Mouse (Mus musculus) liver, embryonic 15.5 days (tissue): ENCODE results near the gene Ggn. TPM values are rescaled to one million over a fixed set of nuclear protein-coding genes. Genes with fewer than 3 reads are reported as not detected.
"Not testable (repeated sequence)": the region's sequence is repeated elsewhere in the genome, so short reads cannot be mapped to it uniquely, and the experiment has no call there.

Experiments used
- ATAC-seq: fragments of 200-750 bp; cut with Nextera tagmentation; 2 replicates; pipeline ENCODE4 v1.8.0; 2017; ENCODE audit warnings: moderate number of reproducible peaks, mild to moderate bottlenecking, moderate library complexity; ENCODE audit not compliant: insufficient read depth
- H3K27ac ChIP-seq: fragments of 300-500 bp; sonication (generic); replicated peaks from 2 replicates; pipeline ENCODE4 v1.5.1; 2015; ENCODE audit warnings: mild to moderate bottlenecking, inconsistent platforms
- H3K27me3 ChIP-seq: fragments of 300-500 bp; sonication (generic); 2 replicates; pipeline ENCODE4 v1.6.1; 2015; ENCODE audit warnings: mild to moderate bottlenecking, inconsistent platforms
- H3K36me3 ChIP-seq: fragments of 300-500 bp; sonication (generic); replicated peaks from 2 replicates; pipeline ENCODE4 v1.6.1; 2015; ENCODE audit warnings: moderate library complexity, mild to moderate bottlenecking, inconsistent platforms
- H3K4me1 ChIP-seq: fragments of 300-500 bp; sonication (generic); replicated peaks from 2 replicates; pipeline ENCODE4 v1.6.1; 2015; ENCODE audit warnings: inconsistent platforms
- H3K4me2 ChIP-seq: fragments of 300-500 bp; sonication (generic); 2 replicates; pipeline ENCODE4 v1.6.1; 2015; ENCODE audit warnings: moderate library complexity, mild to moderate bottlenecking, inconsistent platforms
- H3K4me3 ChIP-seq: fragments of 300-500 bp; sonication (generic); replicated peaks from 2 replicates; pipeline ENCODE4 v1.5.1; 2015; ENCODE audit warnings: mild to moderate bottlenecking, inconsistent platforms
- H3K9ac ChIP-seq: fragments of 300-500 bp; sonication (generic); 2 replicates; pipeline ENCODE4 v1.6.1; 2015; ENCODE audit warnings: moderate library complexity, mild to moderate bottlenecking, inconsistent platforms
- H3K9me3 ChIP-seq: fragments of 300-500 bp; sonication (generic); replicated peaks from 2 replicates; pipeline ENCODE4 v1.6.1; 2016; ENCODE audit warnings: inconsistent platforms
- WGBS: fragments of 180-500 bp; shearing (Covaris S2); methylation state at CpG from one replicate; pipeline ENCODE4 v1.1.7; 2015; ENCODE audit warnings: mixed read lengths; ENCODE audit not compliant: insufficient replicate concordance; 5-methylcytosine and 5-hydroxymethylcytosine counted together
- polyA plus RNA-seq: library from polyadenylated mRNA; unstranded; fragments of >200 nt; fragmentation: Nextera tagmentation; extraction: Ambion mirVana; gene quantifications from 2 replicates; pipeline ENCODE4 v1.2.1, GENCODE M21; 2015

Ggn gene
- 0.05 TPM in 1 of 2 replicates, not detected in the other for polyA plus RNA-seq

- peaks cover 22% of the 10 kb centered on the region for H3K36me3 ChIP-seq
- ATAC-seq, result peak; percentile 33
- H3K4me1 ChIP-seq, result peaks cover 36% of the 10 kb centered on the region
- H3K9me3 ChIP-seq, result no peaks in the 10 kb centered on the region
- H3K27me3 ChIP-seq, result peaks cover 75% of the 10 kb centered on the region
- no peak within 1 kb of the TSS; the same call in 1 of the 2 replicates for H3K9ac ChIP-seq
- peak within 1 kb of the TSS; percentile 71 for H3K4me2 ChIP-seq
- under 1% methylated on average over 30 of the region's 30 CpGs for WGBS
- H3K27ac ChIP-seq, result no peak within 1 kb of the TSS
- H3K4me3 ChIP-seq, result peak within 1 kb of the TSS; percentile 54
These were observed at the start of gene Ggn, which contains the start of gene Spred3 for GRCm38 (mm10) chr7:29170066-29170754. TSS of gene Ggn (plus strand) at chr7:29170210. TSS of gene Spred3 (minus strand) at chr7:29170411.

- no peak overlapping the region for H3K9ac ChIP-seq
- 68% methylated on average over 9 of the region's 9 CpGs for WGBS
- ATAC-seq, result no peak
These were observed 47.2 kb upstream of the Ggn start for GRCm38 (mm10) chr7:29122821-29123220.

GRCm38 (mm10) chr7:29123531-29124358 lies 46.3 kb upstream of the Ggn start:
- no peaks in the 10 kb centered on the region for H3K36me3 ChIP-seq
- H3K27me3 ChIP-seq, result peaks cover 10% of the 10 kb centered on the region
- peaks cover 26% of the 10 kb centered on the region for H3K4me1 ChIP-seq
- H3K4me3 ChIP-seq, result no peak overlapping the region
- no peak overlapping the region for H3K27ac ChIP-seq
- H3K9me3 ChIP-seq, result no peaks in the 10 kb centered on the region
- H3K9ac ChIP-seq, result no peak overlapping the region
- ATAC-seq, result 0 out of 2 replicates have a peak, but pooled peaks have one; percentile 23
- 27% methylated on average over 5 of the region's 5 CpGs for WGBS
- H3K4me2 ChIP-seq, result no peak overlapping the region

More at GRCm38 (mm10) chr7:29122821-29123220, 47.2 kb upstream of the Ggn start:
- Histone ChIP-seq H3K27me3 (peaks cover 10% of the 10 kb centered on the region), H3K27ac (no peak overlapping the region), H3K4me3 (no peak overlapping the region), H3K4me2 (no peak overlapping the region), H3K9me3 (no peaks in the 10 kb centered on the region), H3K36me3 (no peaks in the 10 kb centered on the region), H3K4me1 (peaks cover 26% of the 10 kb centered on the region)

GRCm38 (mm10) chr7:29124970-29125369 lies 45.0 kb upstream of the Ggn start, which contains the start of gene Ryr1:
TSS of gene Ryr1 (minus strand) at chr7:29125179.
- Histone ChIP-seq H3K9ac (no peak within 1 kb of the TSS; the same call in 1 of the 2 replicates), H3K36me3 (no peaks in the 10 kb centered on the region), H3K9me3 (no peaks in the 10 kb centered on the region), H3K4me2 (peak within 1 kb of the TSS; percentile 66), H3K27ac (no peak within 1 kb of the TSS), H3K4me3 (peak within 1 kb of the TSS; percentile 33), H3K27me3 (peaks cover 10% of the 10 kb centered on the region), H3K4me1 (peaks cover 26% of the 10 kb centered on the region)
- ATAC-seq, result peak; percentile 54; the same call in 1 of the 2 replicates
- 0% methylated on average over 16 of the region's 16 CpGs for WGBS

GRCm38 (mm10) chr7:29126173-29126915 lies 43.7 kb upstream of the Ggn start:
- H3K27ac ChIP-seq, result no peak overlapping the region
- WGBS, result 4% methylated on average over 7 of the region's 7 CpGs
- ATAC-seq, result no peak
- H3K4me3 ChIP-seq, result no peak overlapping the region
- H3K27me3 ChIP-seq, result peaks cover 10% of the 10 kb centered on the region
- peaks cover 26% of the 10 kb centered on the region for H3K4me1 ChIP-seq
- no peak overlapping the region for H3K4me2 ChIP-seq
- H3K9me3 ChIP-seq, result no peaks in the 10 kb centered on the region
- H3K36me3 ChIP-seq, result no peaks in the 10 kb centered on the region
- no peak overlapping the region for H3K9ac ChIP-seq

- ATAC-seq, result no peak
- H3K4me1 ChIP-seq, result peaks cover 24% of the 10 kb centered on the region
- no peaks in the 10 kb centered on the region for H3K36me3 ChIP-seq
- H3K9ac ChIP-seq, result no peak overlapping the region
- H3K4me3 ChIP-seq, result no peak overlapping the region
- no peak overlapping the region for H3K27ac ChIP-seq
- no peak overlapping the region for H3K4me2 ChIP-seq
- WGBS, result 63% methylated on average over 2 of the region's 2 CpGs
- H3K9me3 ChIP-seq, result no peaks in the 10 kb centered on the region
- H3K27me3 ChIP-seq, result peaks cover 9% of the 10 kb centered on the region
These were observed 41.3 kb upstream of the Ggn start for GRCm38 (mm10) chr7:29128725-29129124.

GRCm38 (mm10) chr7:29134230-29134629 lies 35.8 kb upstream of the Ggn start:
- WGBS, result 1% methylated on average over 3 of the region's 4 CpGs
- no peaks in the 10 kb centered on the region for H3K36me3 ChIP-seq
- no peak overlapping the region for H3K9ac ChIP-seq
- H3K27me3 ChIP-seq, result peaks cover 27% of the 10 kb centered on the region
- H3K4me1 ChIP-seq, result no peaks in the 10 kb centered on the region
- H3K9me3 ChIP-seq, result no peaks in the 10 kb centered on the region
- no peak for ATAC-seq
- H3K4me2 ChIP-seq, result 0 out of 2 replicates have a peak overlapping the region, but pooled peaks have one; percentile 23
- H3K27ac ChIP-seq, result no peak overlapping the region
- 0 out of 2 replicates have a peak overlapping the region, but pooled peaks have one; percentile 35 for H3K4me3 ChIP-seq

GRCm38 (mm10) chr7:29134693-29135386 lies 35.2 kb upstream of the Ggn start, which contains the start of gene Rasgrp4:
TSS of gene Rasgrp4 (plus strand) at chr7:29134851.
- no peak within 1 kb of the TSS for H3K9ac ChIP-seq
- no peak within 1 kb of the TSS for H3K27ac ChIP-seq
- no peaks in the 10 kb centered on the region for H3K36me3 ChIP-seq
- peak within 1 kb of the TSS; percentile 23 for H3K4me2 ChIP-seq
- H3K9me3 ChIP-seq, result no peaks in the 10 kb centered on the region
- 3% methylated on average over 17 of the region's 20 CpGs for WGBS
- H3K4me1 ChIP-seq, result no peaks in the 10 kb centered on the region
- no peak for ATAC-seq
- H3K4me3 ChIP-seq, result peak within 1 kb of the TSS; percentile 35
- peaks cover 27% of the 10 kb centered on the region for H3K27me3 ChIP-seq

GRCm38 (mm10) chr7:29137429-29137828 lies 32.6 kb upstream of the Ggn start:
- Histone ChIP-seq H3K27ac (no peak overlapping the region), H3K9me3 (no peaks in the 10 kb centered on the region), H3K9ac (no peak overlapping the region), H3K4me1 (no peaks in the 10 kb centered on the region), H3K4me3 (no peak overlapping the region), H3K36me3 (no peaks in the 10 kb centered on the region), H3K27me3 (peaks cover 27% of the 10 kb centered on the region), H3K4me2 (no peak overlapping the region)
- WGBS, result 59% methylated on average over 16 of the region's 16 CpGs
- ATAC-seq, result no peak

GRCm38 (mm10) chr7:29139237-29139636 lies 30.8 kb upstream of the Ggn start:
- peaks cover 27% of the 10 kb centered on the region for H3K27me3 ChIP-seq
- H3K4me1 ChIP-seq, H3K27ac ChIP-seq, ATAC-seq, H3K9me3 ChIP-seq, H3K4me3 ChIP-seq, H3K4me2 ChIP-seq, H3K9ac ChIP-seq, H3K36me3 ChIP-seq: not testable (repeated sequence)
- WGBS, result 64% methylated on average over 3 of the region's 4 CpGs
